Mouse (Mus musculus) heart, embryonic 14.5 days (tissue): ENCODE results near the gene Elof1. TPM values are rescaled to one million over a fixed set of nuclear protein-coding genes. Genes with fewer than 3 reads are reported as not detected.

ENCODE experiments used
- ATAC-seq: fragments of 200-750 bp; cut with Nextera tagmentation; 2 replicates; pipeline ENCODE4 v1.8.0; 2017; ENCODE audit warnings: low read depth, moderate TSS enrichment; ENCODE audit not compliant: insufficient number of reproducible peaks, insufficient read depth, low FRiP score
- H3K27ac ChIP-seq, 2 experiments: fragments of 200-500 bp in 1 of 2; fragments of 300-500 bp in 1 of 2; sonication (generic) in 1 of 2; replicated peaks in 1 of 2; 2 replicates each; pipeline ENCODE4 v1.5.1; 2012 to 2014; ENCODE audit warnings: low read depth in 2 of 2, low read length in 2 of 2, control low read depth in 1 of 2, mild to moderate bottlenecking in 1 of 2, mixed read lengths in 1 of 2; ENCODE audit not compliant: control insufficient read depth in 1 of 2, insufficient read depth in 1 of 2
- H3K27me3 ChIP-seq: fragments of 300-500 bp; sonication (generic); 2 replicates; pipeline ENCODE4 v1.6.1; 2014; ENCODE audit warnings: mild to moderate bottlenecking, low read length, control low read depth; ENCODE audit not compliant: control insufficient read depth, insufficient read depth
- H3K36me3 ChIP-seq: fragments of 300-500 bp; sonication (generic); 2 replicates; pipeline ENCODE4 v1.6.1; 2014; ENCODE audit warnings: mild to moderate bottlenecking, control low read depth, low read length, mixed read lengths; ENCODE audit not compliant: control insufficient read depth, insufficient read depth
- H3K4me1 ChIP-seq, 2 experiments: fragments of 200-500 bp in 1 of 2; fragments of 300-500 bp in 1 of 2; sonication (generic) in 1 of 2; 2 replicates each; pipeline ENCODE4 v1.6.1; 2012 to 2014; ENCODE audit warnings: low read length in 2 of 2, control low read depth in 1 of 2, mixed read lengths in 1 of 2; ENCODE audit not compliant: control insufficient read depth in 2 of 2, insufficient read depth in 2 of 2
- H3K4me2 ChIP-seq: fragments of 300-500 bp; sonication (generic); 2 replicates; pipeline ENCODE4 v1.6.1; 2014; ENCODE audit warnings: mild to moderate bottlenecking, low read length
- H3K4me3 ChIP-seq, 2 experiments: fragments of 200-500 bp in 1 of 2; fragments of 300-500 bp in 1 of 2; sonication (generic) in 1 of 2; 2 replicates each; pipeline ENCODE4 v1.5.1; 2012 to 2014; ENCODE audit warnings: low read length in 2 of 2, mild to moderate bottlenecking in 2 of 2, control low read depth in 1 of 2, low read depth in 1 of 2, moderate library complexity in 1 of 2; ENCODE audit not compliant: control insufficient read depth in 1 of 2, insufficient read depth in 1 of 2
- H3K9ac ChIP-seq: fragments of 300-500 bp; sonication (generic); 2 replicates; pipeline ENCODE4 v1.6.1; 2014; ENCODE audit warnings: mild to moderate bottlenecking, low read length
- H3K9me3 ChIP-seq: fragments of 300-500 bp; sonication (generic); 2 replicates; pipeline ENCODE4 v1.6.1; 2016; ENCODE audit warnings: low read length, control low read depth; ENCODE audit not compliant: control insufficient read depth
- WGBS: fragments of 180-500 bp; shearing (Covaris S2); extraction: QIAGEN DNeasy Blood & Tissue Kit; methylation state at CpG from one replicate; pipeline ENCODE4 v1.1.7; 2014; 5-methylcytosine and 5-hydroxymethylcytosine counted together
- polyA plus RNA-seq: library from polyadenylated mRNA; unstranded; fragments of >200 nt; fragmentation: Nextera tagmentation; extraction: Ambion mirVana; gene quantifications from 2 replicates; pipeline ENCODE4 v1.2.1, GENCODE M21; 2014

Elof1 gene
- polyA plus RNA-seq: 117 and 129 TPM in 2 replicates

GRCm38 (mm10) chr9:22116740-22117426 lies at the start of gene Elof1:
TSS of gene Elof1 (minus strand) at chr9:22117172.
- Histone ChIP-seq H3K4me2 (peak within 1 kb of the TSS; percentile 89), H3K4me1 (peaks cover 4 to 10% of the 10 kb centered on the region in 2 experiments), H3K4me3 (peak within 1 kb of the TSS; percentile 79 to 91), H3K36me3 (peaks cover 24% of the 10 kb centered on the region), H3K27ac (peak within 1 kb of the TSS; percentile 34 to 45; a peak in 3 of 4 replicates), H3K9ac (peak within 1 kb of the TSS; percentile 89), H3K9me3 (no peaks in the 10 kb centered on the region), H3K27me3 (no peaks in the 10 kb centered on the region)
- ATAC-seq: peak; percentile 85
- under 1% methylated on average over 52 of the region's 52 CpGs for WGBS

- H3K4me3 ChIP-seq: no peak overlapping the region
- H3K36me3 ChIP-seq: no peaks in the 10 kb centered on the region
- peaks cover 3% of the 10 kb centered on the region; the same call in 1 of the 2 replicates for H3K27me3 ChIP-seq
- 83% methylated on average over 10 of the region's 10 CpGs for WGBS
- no peak for ATAC-seq
- no peak overlapping the region for H3K9ac ChIP-seq
- no peak overlapping the region for H3K4me2 ChIP-seq
- H3K4me1 ChIP-seq: no peaks in the 10 kb centered on the region
- H3K9me3 ChIP-seq: no peaks in the 10 kb centered on the region; the same call in 1 of the 2 replicates
- no peak overlapping the region for H3K27ac ChIP-seq
Observed at GRCm38 (mm10) chr9:22166686-22167085, 49.7 kb upstream of the Elof1 start.

GRCm38 (mm10) chr9:22165964-22166363 lies 49.0 kb upstream of the Elof1 start:
- no peaks in the 10 kb centered on the region for H3K4me1 ChIP-seq
- 57% methylated on average over 6 of the region's 6 CpGs for WGBS

GRCm38 (mm10) chr9:22164711-22165668 lies 48.0 kb upstream of the Elof1 start:
- peak overlapping the region; percentile 62 to 72 for H3K4me3 ChIP-seq
- peak overlapping the region; percentile 97 for H3K4me2 ChIP-seq
- H3K27ac ChIP-seq: no peak overlapping the region
- no peak for ATAC-seq
- H3K9ac ChIP-seq: peak overlapping the region; percentile 76
- H3K9me3 ChIP-seq: no peaks in the 10 kb centered on the region; the same call in 1 of the 2 replicates
- H3K36me3 ChIP-seq: no peaks in the 10 kb centered on the region
- 1% methylated on average over 53 of the region's 54 CpGs for WGBS
- no peaks in the 10 kb centered on the region for H3K4me1 ChIP-seq
- H3K27me3 ChIP-seq: peaks cover 3% of the 10 kb centered on the region; the same call in 1 of the 2 replicates

More at GRCm38 (mm10) chr9:22165964-22166363, 49.0 kb upstream of the Elof1 start:
- Histone ChIP-seq H3K4me2 (no peak overlapping the region), H3K4me3 (no peak overlapping the region), H3K9ac (no peak overlapping the region), H3K9me3 (no peaks in the 10 kb centered on the region; the same call in 1 of the 2 replicates), H3K27ac (no peak overlapping the region), H3K36me3 (no peaks in the 10 kb centered on the region), H3K27me3 (peaks cover 3% of the 10 kb centered on the region; the same call in 1 of the 2 replicates)
- ATAC-seq: no peak

- H3K36me3 ChIP-seq: peaks cover 4% of the 10 kb centered on the region
- no peak overlapping the region for H3K27ac ChIP-seq
- ATAC-seq: no peak
- no peak overlapping the region for H3K4me2 ChIP-seq
- 0 out of 4 replicates have a peak, but pooled peaks cover 0 to under 1% of the 10 kb centered on the region in 2 experiments for H3K4me1 ChIP-seq
- no peaks in the 10 kb centered on the region; the same call in 1 of the 2 replicates for H3K9me3 ChIP-seq
- peaks cover 6% of the 10 kb centered on the region; the same call in 1 of the 2 replicates for H3K27me3 ChIP-seq
- no peak overlapping the region for H3K4me3 ChIP-seq
- WGBS: 80% methylated on average over 7 of the region's 7 CpGs
- no peak overlapping the region for H3K9ac ChIP-seq
Observed at GRCm38 (mm10) chr9:22162912-22163311, 45.9 kb upstream of the Elof1 start.

GRCm38 (mm10) chr9:22162305-22162704 lies 45.3 kb upstream of the Elof1 start:
- WGBS: 78% methylated on average over 9 of the region's 9 CpGs
- Histone ChIP-seq H3K9me3 (no peaks in the 10 kb centered on the region; the same call in 1 of the 2 replicates), H3K9ac (no peak overlapping the region), H3K4me1 (peaks cover 4 to 6% of the 10 kb centered on the region in 2 experiments; a peak in 3 of 4 replicates), H3K27ac (no peak overlapping the region), H3K36me3 (peaks cover 6% of the 10 kb centered on the region), H3K27me3 (peaks cover 6% of the 10 kb centered on the region; the same call in 1 of the 2 replicates), H3K4me3 (no peak overlapping the region), H3K4me2 (no peak overlapping the region)
- ATAC-seq: no peak

GRCm38 (mm10) chr9:22161299-22161698 lies 44.3 kb upstream of the Elof1 start:
- Histone ChIP-seq H3K4me3 (no peak overlapping the region), H3K4me1 (peaks cover 4 to 7% of the 10 kb centered on the region in 2 experiments; a peak in 3 of 4 replicates), H3K36me3 (peaks cover 6% of the 10 kb centered on the region), H3K4me2 (no peak overlapping the region), H3K27ac (no peak overlapping the region), H3K9ac (no peak overlapping the region), H3K27me3 (peaks cover 6% of the 10 kb centered on the region; the same call in 1 of the 2 replicates), H3K9me3 (no peaks in the 10 kb centered on the region)
- WGBS: 29% methylated on average over 6 of the region's 6 CpGs
- no peak for ATAC-seq
